Mouse (Mus musculus): ENCODE data around the gene Wnt3a. TPM values are rescaled to one million over a fixed set of nuclear protein-coding genes. Genes with fewer than 3 reads are reported as not detected.
"Not testable (repeated sequence)": the region's sequence is repeated elsewhere in the genome, so short reads cannot be mapped to it uniquely, and the experiment has no call there.

Gene Wnt3a
- polyA plus RNA-seq, 1 experiment, result not detected

DNA sequence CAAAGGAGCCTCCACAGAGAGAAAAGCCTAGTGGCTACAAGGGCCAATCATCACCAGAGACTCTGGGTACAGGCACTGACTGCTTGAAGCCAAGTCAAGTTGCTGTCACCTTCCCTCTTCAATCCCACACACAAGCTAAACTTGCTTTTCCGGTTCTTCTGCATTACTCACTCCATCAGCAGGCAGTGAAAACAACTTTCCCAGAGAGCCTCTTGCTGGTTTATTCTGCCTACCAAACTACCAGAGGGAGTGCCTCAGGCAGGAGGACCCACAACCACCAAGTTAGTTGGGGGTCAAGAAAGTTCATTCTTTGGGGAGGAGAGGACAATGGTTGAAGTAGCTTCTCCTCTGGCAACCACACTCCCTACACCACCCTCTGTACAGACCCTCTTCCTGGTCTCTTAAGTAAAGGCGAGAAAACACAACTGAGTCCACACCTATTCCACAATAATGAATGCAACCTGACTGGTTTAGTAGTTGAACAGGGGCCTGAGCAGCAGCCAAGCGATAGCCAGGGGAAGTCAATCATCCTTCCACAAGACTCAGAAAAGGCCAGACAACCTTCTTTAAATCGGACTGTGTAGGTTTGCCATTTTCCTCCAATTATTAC, 72.1 kb downstream of the Wnt3a start:
- Histone ChIP-seq H3K4me3 (no peak overlapping the region), H3K79me2 (ENCODE audit: control insufficient read depth, insufficient read depth) (peaks cover 100% of the 10 kb centered on the region), H3ac (ENCODE audit: control insufficient read depth, insufficient read length) (no peak overlapping the region), H3K27me3 (ENCODE audit: control insufficient read depth, insufficient read depth, insufficient read length) (no peaks in the 10 kb centered on the region), H3K4me2 (ENCODE audit: low read depth) (no peak overlapping the region), H3K36me3 (ENCODE audit: control insufficient read depth, insufficient read depth) (peaks cover 4% of the 10 kb centered on the region)
- TF ChIP-seq MYOD1 (IDR thresholded peaks at IDR 0.05; ENCODE audit: control insufficient read depth in 1 of 3, insufficient read length in 2 of 3, low read depth in 2 of 3), result no peak
- no peak for TF ChIP-seq E2F4 (IDR thresholded peaks at IDR 0.05; ENCODE audit: insufficient read depth)
- no peak for TF ChIP-seq USF1 (IDR thresholded peaks at IDR 0.05; ENCODE audit: low read depth)

DNA sequence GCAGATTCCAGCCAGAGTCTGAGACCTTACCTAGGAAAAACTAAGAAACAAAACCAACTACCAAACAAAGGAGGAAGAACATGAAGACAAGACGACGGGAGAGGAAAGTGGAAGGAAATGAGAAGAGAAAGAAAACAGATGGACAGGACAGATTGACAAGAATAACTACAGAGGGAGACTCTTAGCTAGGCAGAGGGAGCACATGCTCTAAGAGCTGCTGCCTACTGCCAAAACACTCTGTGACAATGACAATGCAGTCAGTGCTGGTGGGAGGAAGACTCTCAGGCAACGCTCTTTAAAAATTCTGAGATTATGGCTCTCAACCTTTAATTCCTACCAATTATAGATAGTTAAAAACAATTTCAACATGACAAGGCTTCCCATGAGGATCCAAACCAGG, 73.6 kb downstream of the Wnt3a start:
- no peak for TF ChIP-seq MYOD1 (IDR thresholded peaks at IDR 0.05; ENCODE audit: control insufficient read depth in 1 of 3, insufficient read length in 2 of 3, low read depth in 2 of 3)
- no peak for TF ChIP-seq POLR2A (IDR thresholded peaks at IDR 0.05; ENCODE audit: insufficient read length, low read depth)
- no peak for TF ChIP-seq E2F4 (IDR thresholded peaks at IDR 0.05; ENCODE audit: insufficient read depth)
- TF ChIP-seq MYOG (IDR thresholded peaks at IDR 0.05; ENCODE audit: control insufficient read depth in 1 of 3, insufficient read depth in 1 of 3, insufficient read length in 2 of 3, low read depth in 2 of 3), result no peak
- no peak for TF ChIP-seq TCF3 (IDR thresholded peaks at IDR 0.05; ENCODE audit: insufficient read length, low read depth)
- no peak for TF ChIP-seq TCF12 (IDR thresholded peaks at IDR 0.05; ENCODE audit: insufficient read depth, poor library complexity, severe bottlenecking)
- TF ChIP-seq REST (IDR thresholded peaks at IDR 0.05; ENCODE audit: insufficient read depth, insufficient read length), result no peak
- no peak for TF ChIP-seq POLR2AphosphoS2 (IDR thresholded peaks at IDR 0.05; ENCODE audit: insufficient read length, low read depth)
- TF ChIP-seq USF1 (IDR thresholded peaks at IDR 0.05; ENCODE audit: low read depth), result no peak
- no peak for TF ChIP-seq CEBPB (IDR thresholded peaks at IDR 0.05; ENCODE audit: insufficient read depth, poor library complexity, severe bottlenecking)
- no peak for TF ChIP-seq SRF (IDR thresholded peaks at IDR 0.05; ENCODE audit: control insufficient read depth, insufficient read length, low read depth)
- TF ChIP-seq MAX (IDR thresholded peaks at IDR 0.05; ENCODE audit: low read depth), result no peak
- Histone ChIP-seq H3K27me3 (ENCODE audit: control insufficient read depth, insufficient read depth, insufficient read length) (no peaks in the 10 kb centered on the region), H3K36me3 (ENCODE audit: control insufficient read depth, insufficient read depth) (peaks cover 10% of the 10 kb centered on the region)

DNA sequence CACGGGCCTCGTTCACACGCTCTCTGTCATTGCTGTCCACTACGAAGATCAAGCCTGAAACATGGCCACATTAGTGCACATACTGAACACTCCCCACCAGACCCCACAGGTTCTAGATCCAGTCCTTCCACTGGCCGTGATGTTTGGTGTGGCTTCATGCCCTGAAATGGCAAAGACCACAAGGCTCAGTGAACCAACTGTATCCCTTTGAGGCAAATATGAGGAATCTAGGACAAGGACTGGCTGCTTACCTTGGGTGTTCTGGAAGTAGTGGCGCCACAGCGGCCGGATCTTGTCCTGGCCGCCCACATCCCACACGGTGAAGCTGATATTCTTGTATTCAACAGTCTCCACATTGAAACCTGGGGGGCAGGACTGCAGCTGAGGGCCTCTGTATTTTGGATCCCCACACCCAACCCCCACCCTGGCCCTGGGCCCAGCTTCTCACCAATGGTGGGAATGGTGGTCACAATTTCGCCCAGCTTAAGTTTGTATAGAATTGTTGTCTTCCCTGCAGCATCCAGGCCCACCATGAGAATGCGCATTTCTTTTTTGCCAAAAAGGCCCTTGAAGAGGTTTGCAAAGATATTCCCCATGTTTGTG, 77.6 kb downstream of the Wnt3a start:
- H3K79me2 ChIP-seq (ENCODE audit: control insufficient read depth, insufficient read depth), result peaks cover 63% of the 10 kb centered on the region
- TF ChIP-seq CEBPB (IDR thresholded peaks at IDR 0.05; ENCODE audit: insufficient read depth, poor library complexity, severe bottlenecking) (no peak), MAX (IDR thresholded peaks at IDR 0.05; ENCODE audit: low read depth) (no peak), USF1 (IDR thresholded peaks at IDR 0.05; ENCODE audit: low read depth) (no peak), POLR2AphosphoS2 (IDR thresholded peaks at IDR 0.05; ENCODE audit: insufficient read length, low read depth) (no peak), MYOD1 (IDR thresholded peaks at IDR 0.05; ENCODE audit: control insufficient read depth in 1 of 3, insufficient read length in 2 of 3, low read depth in 2 of 3) (no peak), POLR2A (IDR thresholded peaks at IDR 0.05; ENCODE audit: insufficient read length, low read depth) (no peak), REST (IDR thresholded peaks at IDR 0.05; ENCODE audit: insufficient read depth, insufficient read length) (no peak), E2F4 (IDR thresholded peaks at IDR 0.05; ENCODE audit: insufficient read depth) (no peak), TCF3 (IDR thresholded peaks at IDR 0.05; ENCODE audit: insufficient read length, low read depth) (no peak), TCF12 (IDR thresholded peaks at IDR 0.05; ENCODE audit: insufficient read depth, poor library complexity, severe bottlenecking) (no peak), SRF (IDR thresholded peaks at IDR 0.05; ENCODE audit: control insufficient read depth, insufficient read length, low read depth) (no peak), MYOG (IDR thresholded peaks at IDR 0.05; ENCODE audit: control insufficient read depth in 1 of 3, insufficient read depth in 1 of 3, insufficient read length in 2 of 3, low read depth in 2 of 3) (no peak)
- H3K4me3 ChIP-seq, result no peak overlapping the region
- H3ac ChIP-seq (ENCODE audit: control insufficient read depth, insufficient read length), result no peak overlapping the region
- no peak overlapping the region for H3K4me2 ChIP-seq (ENCODE audit: low read depth)
- peaks cover 25% of the 10 kb centered on the region for H3K36me3 ChIP-seq (ENCODE audit: control insufficient read depth, insufficient read depth)
- no peaks in the 10 kb centered on the region for H3K27me3 ChIP-seq (ENCODE audit: control insufficient read depth, insufficient read depth, insufficient read length)

More for the DNA sequence above, 73.6 kb downstream of the Wnt3a start:
- H3K79me2 ChIP-seq (ENCODE audit: control insufficient read depth, insufficient read depth), result peaks cover 95% of the 10 kb centered on the region
- no peak overlapping the region for H3K4me2 ChIP-seq (ENCODE audit: low read depth)
- no peak overlapping the region for H3K4me3 ChIP-seq
- H3ac ChIP-seq (ENCODE audit: control insufficient read depth, insufficient read length), result no peak overlapping the region

DNA sequence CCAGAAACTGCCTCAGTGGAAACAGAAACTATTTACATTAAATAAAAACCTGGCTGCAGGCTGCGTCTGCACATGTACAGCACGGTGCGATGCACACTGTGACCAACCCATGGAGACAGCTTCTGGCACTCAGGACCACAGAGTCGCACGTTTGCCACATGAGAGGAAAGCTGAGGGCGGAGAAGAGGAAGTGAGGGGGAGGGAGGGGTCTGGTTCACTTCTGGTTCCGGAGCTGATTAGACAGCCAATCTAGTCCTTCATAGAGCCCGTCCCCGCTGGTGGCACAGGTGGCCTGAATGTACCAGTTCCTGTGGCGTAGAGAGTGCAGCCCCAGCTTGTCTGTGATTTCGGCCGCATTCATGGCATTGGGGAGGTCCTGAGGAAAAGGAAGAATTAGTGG, 78.2 kb downstream of the Wnt3a start:
- H3K4me3 ChIP-seq; H3K4me2 ChIP-seq (ENCODE audit: low read depth): not testable (repeated sequence)
- peaks cover 25% of the 10 kb centered on the region for H3K36me3 ChIP-seq (ENCODE audit: control insufficient read depth, insufficient read depth)

DNA sequence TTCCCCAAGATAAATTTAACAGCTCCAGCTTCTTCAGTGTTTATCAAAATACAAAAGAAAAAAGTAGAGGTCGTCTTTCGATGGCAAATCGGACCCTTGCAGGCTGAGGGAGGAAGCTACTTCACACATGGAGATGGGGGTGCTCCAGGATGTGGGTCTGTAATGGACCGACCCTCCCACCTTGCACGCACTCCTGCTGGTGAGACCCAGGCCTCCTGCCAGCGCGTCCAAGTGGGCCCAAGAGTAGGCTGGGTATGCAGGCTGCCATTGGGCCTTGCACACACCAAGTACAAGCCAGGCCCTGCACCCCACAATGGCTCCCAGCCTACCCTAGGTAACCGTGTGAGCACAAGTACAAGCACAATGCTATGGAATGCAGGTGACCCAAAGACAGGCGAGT, 79.0 kb downstream of the Wnt3a start:
- H3K4me2 ChIP-seq (ENCODE audit: low read depth); H3K27me3 ChIP-seq (ENCODE audit: control insufficient read depth, insufficient read depth, insufficient read length); H3ac ChIP-seq (ENCODE audit: control insufficient read depth, insufficient read length); H3K4me3 ChIP-seq: not testable (repeated sequence)
- Histone ChIP-seq H3K36me3 (ENCODE audit: control insufficient read depth, insufficient read depth) (peaks cover 26% of the 10 kb centered on the region), H3K79me2 (ENCODE audit: control insufficient read depth, insufficient read depth) (peaks cover 48% of the 10 kb centered on the region)

More for the DNA sequence above, 78.2 kb downstream of the Wnt3a start:
- peaks cover 56% of the 10 kb centered on the region for H3K79me2 ChIP-seq (ENCODE audit: control insufficient read depth, insufficient read depth)
- H3ac ChIP-seq (ENCODE audit: control insufficient read depth, insufficient read length); H3K27me3 ChIP-seq (ENCODE audit: control insufficient read depth, insufficient read depth, insufficient read length): not testable (repeated sequence)
